Mouse (Mus musculus) forebrain, embryonic 16.5 days (tissue): ENCODE data around the gene Fbxw20. TPM values are rescaled to one million over a fixed set of nuclear protein-coding genes. Genes with fewer than 3 reads are reported as not detected.

Experiments
- polyA plus RNA-seq: library from polyadenylated mRNA; unstranded; fragments of >200 nt; fragmentation: Nextera tagmentation; extraction: Ambion mirVana; gene quantifications from 2 replicates; pipeline ENCODE4 v1.2.1, GENCODE M21; 2015

Gene Fbxw20
- polyA plus RNA-seq, 1 experiment from 2014 or later: not detected

Other genes with a start within 250 kb of the Fbxw20 start
- gene Ucn2, start 248.7 kb downstream of the Fbxw20 start, polyA plus RNA-seq: not detected in 2 replicates
- gene Pfkfb4, start 243.0 kb downstream of the Fbxw20 start, polyA plus RNA-seq: 27.0 and 34.0 TPM in 2 replicates
- 52.4 and 52.7 TPM in 2 replicates for gene Shisa5, start 196.2 kb downstream of the Fbxw20 start, polyA plus RNA-seq
- 16.1 and 17.9 TPM in 2 replicates for gene Trex1, start 175.0 kb downstream of the Fbxw20 start, polyA plus RNA-seq
- gene Atrip, start 160.6 kb downstream of the Fbxw20 start, polyA plus RNA-seq: 36.0 and 38.3 TPM in 2 replicates
- 16.9 and 17.5 TPM in 2 replicates for gene Ccdc51, start 152.3 kb downstream of the Fbxw20 start, polyA plus RNA-seq
- gene Tma7, start 152.2 kb downstream of the Fbxw20 start, polyA plus RNA-seq: 505 and 526 TPM in 2 replicates
- gene Plxnb1, start 139.4 kb downstream of the Fbxw20 start, polyA plus RNA-seq: 18.6 and 22.1 TPM in 2 replicates
- not detected in 2 replicates for gene Fbxw21, start 72.7 kb downstream of the Fbxw20 start, polyA plus RNA-seq
- 0.27 TPM in 1 of 2 replicates, not detected in the other for gene Fbxw13, start 38.8 kb downstream of the Fbxw20 start, polyA plus RNA-seq
- not detected in 2 replicates for gene Fbxw14, start 52.9 kb upstream of the Fbxw20 start, polyA plus RNA-seq
- gene Fbxw28, start 104.9 kb upstream of the Fbxw20 start, polyA plus RNA-seq: not detected in 2 replicates
- gene Fbxw22, start 169.5 kb upstream of the Fbxw20 start, polyA plus RNA-seq: not detected in 2 replicates
- gene Fbxw16, start 214.4 kb upstream of the Fbxw20 start, polyA plus RNA-seq: not detected in 2 replicates